Mouse (Mus musculus): ENCODE data around the gene Sgca. TPM values are rescaled to one million over a fixed set of nuclear protein-coding genes. Genes with fewer than 3 reads are reported as not detected.
"Not testable (repeated sequence)": the region's sequence is repeated elsewhere in the genome, so short reads cannot be mapped to it uniquely, and the experiment has no call there.

Gene Sgca
- polyA plus RNA-seq, 1 experiment from 2014 or later, result not detected

- H3K4me3 ChIP-seq (ENCODE audit: low read depth, low read length), result peak overlapping the region; percentile 77
- H3K36me3 ChIP-seq (ENCODE audit: control insufficient read depth, insufficient read depth, low read length), result peaks cover 15% of the 10 kb centered on the region
- no peaks in the 10 kb centered on the region for H3K27me3 ChIP-seq (replicated peaks; ENCODE audit: control insufficient read depth, insufficient read depth, low read length)
- DNase-seq (ENCODE audit: low spot score) (no peak), ATAC-seq (replicated peaks; ENCODE audit: low FRiP score, low TSS enrichment, low read depth) (no peak)
- H3K4me1 ChIP-seq (replicated peaks; ENCODE audit: control insufficient read depth, insufficient read depth, low read length), result peaks cover 36% of the 10 kb centered on the region
- no peak overlapping the region for H3K27ac ChIP-seq (ENCODE audit: low read depth)
- H3K9me3 ChIP-seq (ENCODE audit: control insufficient read depth, low read length), result no peaks in the 10 kb centered on the region
- H3K9ac ChIP-seq (ENCODE audit: low read length), result peak overlapping the region; percentile 34; the same call in 1 of the 2 replicates
- WGBS, result 20% methylated on average over 1 of the region's 1 CpGs
- H3K4me2 ChIP-seq (ENCODE audit: low read length), result peak overlapping the region; percentile 80
Observed at GRCm38 (mm10) chr11:95011416-95011815, 35.3 kb upstream of the Sgca start.

- H3K36me3 ChIP-seq (ENCODE audit: control insufficient read depth, insufficient read depth, low read length), result peaks cover 11% of the 10 kb centered on the region
- H3K27ac ChIP-seq (ENCODE audit: low read depth); H3K27me3 ChIP-seq (replicated peaks; ENCODE audit: control insufficient read depth, insufficient read depth, low read length); ATAC-seq (replicated peaks; ENCODE audit: low FRiP score, low TSS enrichment, low read depth); DNase-seq (ENCODE audit: low spot score); H3K9me3 ChIP-seq (ENCODE audit: control insufficient read depth, low read length): not testable (repeated sequence)
- H3K4me3 ChIP-seq (ENCODE audit: low read depth, low read length), result peak overlapping the region; percentile 77
- 20% methylated on average over 4 of the region's 4 CpGs for WGBS
- peak overlapping the region; percentile 80 for H3K4me2 ChIP-seq (ENCODE audit: low read length)
- H3K4me1 ChIP-seq (replicated peaks; ENCODE audit: control insufficient read depth, insufficient read depth, low read length), result peaks cover 41% of the 10 kb centered on the region
- peak overlapping the region; percentile 87 for H3K9ac ChIP-seq (ENCODE audit: low read length)
Observed at GRCm38 (mm10) chr11:95010841-95011403, 34.8 kb upstream of the Sgca start.

DNA sequence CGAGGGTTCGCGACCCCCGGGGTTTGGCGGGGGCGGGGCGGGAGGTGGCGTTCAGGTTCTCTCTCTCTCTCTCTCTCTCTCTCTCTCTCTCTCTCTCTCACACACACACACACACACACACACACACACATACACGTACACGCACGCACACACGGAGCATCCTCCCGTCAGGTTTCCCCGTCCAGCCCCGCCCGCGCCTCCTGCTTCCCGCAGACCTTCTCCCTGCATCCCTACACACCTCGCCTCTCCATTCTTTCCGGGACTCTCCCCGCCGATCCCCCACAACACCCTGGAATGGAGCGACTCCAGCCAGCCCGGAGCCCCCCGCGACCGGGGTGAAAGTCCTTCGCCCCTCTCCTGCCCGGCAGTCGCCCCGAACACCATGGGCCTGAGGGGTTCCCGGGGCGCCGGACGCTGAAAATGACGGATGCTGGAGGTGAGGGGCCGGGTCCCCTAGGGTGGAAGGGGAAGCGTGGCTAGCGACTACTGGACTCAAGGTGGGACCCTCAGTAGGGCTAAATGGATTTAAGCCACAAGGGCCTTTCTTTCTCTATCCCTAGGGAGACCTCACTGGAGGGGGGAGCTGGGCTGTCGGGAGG lies 34.1 kb upstream of the Sgca start:
- Histone ChIP-seq H3K4me2 (ENCODE audit: low read length) (peak overlapping the region; percentile 80), H3K4me1 (replicated peaks; ENCODE audit: control insufficient read depth, insufficient read depth, low read length) (peaks cover 43% of the 10 kb centered on the region), H3K9me3 (ENCODE audit: control insufficient read depth, low read length) (no peaks in the 10 kb centered on the region), H3K27ac (ENCODE audit: low read depth) (peak overlapping the region; percentile 95), H3K36me3 (ENCODE audit: control insufficient read depth, insufficient read depth, low read length) (peaks cover 15% of the 10 kb centered on the region), H3K9ac (ENCODE audit: low read length) (peak overlapping the region; percentile 87), H3K27me3 (replicated peaks; ENCODE audit: control insufficient read depth, insufficient read depth, low read length) (no peaks in the 10 kb centered on the region), H3K4me3 (ENCODE audit: low read depth, low read length) (peak overlapping the region; percentile 77)
- DNase-seq (ENCODE audit: low spot score), result peak; percentile 66
- WGBS, result under 1% methylated on average over 39 of the region's 40 CpGs
- peak; percentile 21; the same call in 1 of the 2 replicates for ATAC-seq (replicated peaks; ENCODE audit: low FRiP score, low TSS enrichment, low read depth)

GRCm38 (mm10) chr11:95009629-95010014 lies 33.5 kb upstream of the Sgca start, which contains the start of gene Samd14:
Gene Samd14 (plus strand): TSS chr11:95009879.
- WGBS, result under 1% methylated on average over 32 of the region's 32 CpGs
- Histone ChIP-seq H3K9me3 (ENCODE audit: control insufficient read depth, low read length) (no peaks in the 10 kb centered on the region), H3K4me1 (replicated peaks; ENCODE audit: control insufficient read depth, insufficient read depth, low read length) (peaks cover 43% of the 10 kb centered on the region), H3K4me3 (ENCODE audit: low read depth, low read length) (peak within 1 kb of the TSS; percentile 77), H3K27ac (ENCODE audit: low read depth) (peak within 1 kb of the TSS; percentile 95), H3K36me3 (ENCODE audit: control insufficient read depth, insufficient read depth, low read length) (peaks cover 16% of the 10 kb centered on the region), H3K9ac (ENCODE audit: low read length) (peak within 1 kb of the TSS; percentile 87), H3K4me2 (ENCODE audit: low read length) (peak within 1 kb of the TSS; percentile 80), H3K27me3 (replicated peaks; ENCODE audit: control insufficient read depth, insufficient read depth, low read length) (no peaks in the 10 kb centered on the region)
- DNase-seq (ENCODE audit: low spot score) (peak; percentile 87), ATAC-seq (replicated peaks; ENCODE audit: low FRiP score, low TSS enrichment, low read depth) (peak; percentile 49)

GRCm38 (mm10) chr11:95008661-95009628 lies 32.8 kb upstream of the Sgca start:
- Histone ChIP-seq H3K9ac (ENCODE audit: low read length) (peak overlapping the region; percentile 87), H3K4me1 (replicated peaks; ENCODE audit: control insufficient read depth, insufficient read depth, low read length) (peaks cover 43% of the 10 kb centered on the region), H3K27me3 (replicated peaks; ENCODE audit: control insufficient read depth, insufficient read depth, low read length) (no peaks in the 10 kb centered on the region), H3K36me3 (ENCODE audit: control insufficient read depth, insufficient read depth, low read length) (peaks cover 18% of the 10 kb centered on the region), H3K27ac (ENCODE audit: low read depth) (peak overlapping the region; percentile 95), H3K4me2 (ENCODE audit: low read length) (peak overlapping the region; percentile 80), H3K9me3 (ENCODE audit: control insufficient read depth, low read length) (no peaks in the 10 kb centered on the region), H3K4me3 (ENCODE audit: low read depth, low read length) (peak overlapping the region; percentile 77)
- ATAC-seq (replicated peaks; ENCODE audit: low FRiP score, low TSS enrichment, low read depth) (peak; percentile 28), DNase-seq (ENCODE audit: low spot score) (peak; percentile 63)
- 31% methylated on average over 15 of the region's 15 CpGs for WGBS

GRCm38 (mm10) chr11:95007418-95007817 lies 31.3 kb upstream of the Sgca start:
- Histone ChIP-seq H3K4me3 (ENCODE audit: low read depth, low read length) (no peak overlapping the region), H3K27me3 (replicated peaks; ENCODE audit: control insufficient read depth, insufficient read depth, low read length) (no peaks in the 10 kb centered on the region), H3K27ac (ENCODE audit: low read depth) (0 out of 2 replicates have a peak overlapping the region, but pooled peaks have one; percentile 60), H3K36me3 (ENCODE audit: control insufficient read depth, insufficient read depth, low read length) (peaks cover 33% of the 10 kb centered on the region), H3K9me3 (ENCODE audit: control insufficient read depth, low read length) (no peaks in the 10 kb centered on the region), H3K4me1 (replicated peaks; ENCODE audit: control insufficient read depth, insufficient read depth, low read length) (peaks cover 40% of the 10 kb centered on the region), H3K9ac (ENCODE audit: low read length) (no peak overlapping the region), H3K4me2 (ENCODE audit: low read length) (peak overlapping the region; percentile 83; the same call in 1 of the 2 replicates)
- DNase-seq (ENCODE audit: low spot score) (no peak), ATAC-seq (replicated peaks; ENCODE audit: low FRiP score, low TSS enrichment, low read depth) (no peak)
- WGBS, result 62% methylated on average over 3 of the region's 3 CpGs

DNA sequence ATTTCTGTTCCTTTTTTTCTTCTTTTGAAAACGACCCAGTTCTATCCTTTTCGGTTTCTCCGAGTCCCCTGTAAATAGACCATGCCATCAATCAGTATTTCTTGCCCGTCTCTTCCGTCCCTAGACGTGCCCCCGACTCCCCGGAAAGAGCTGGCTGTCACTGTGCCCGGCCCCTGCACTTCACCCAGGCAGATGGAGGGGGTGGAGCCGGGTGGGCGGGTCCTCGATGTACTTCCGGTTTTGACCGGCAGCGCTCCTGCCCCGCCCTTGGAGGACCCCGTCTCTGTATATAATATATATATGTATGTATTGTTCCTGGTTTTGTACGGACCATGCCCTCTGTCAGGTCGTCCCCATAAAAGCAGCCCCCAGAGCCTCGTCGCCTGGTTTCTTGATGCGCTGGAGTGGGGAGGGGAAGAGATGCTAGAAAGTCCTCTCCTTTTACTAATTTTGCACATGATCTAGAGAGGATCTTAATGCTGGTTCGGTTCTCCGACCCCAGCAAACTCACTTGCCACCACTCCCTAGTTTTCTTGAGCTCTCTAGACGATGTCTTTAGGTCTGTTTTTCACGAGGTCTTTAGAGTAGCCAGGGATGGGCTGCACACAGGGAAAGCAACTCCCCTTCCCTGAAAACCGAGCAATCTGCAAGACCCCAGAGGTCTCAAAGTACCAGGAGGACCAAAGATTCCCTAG lies 30.5 kb upstream of the Sgca start:
- Histone ChIP-seq H3K9me3 (ENCODE audit: control insufficient read depth, low read length) (no peaks in the 10 kb centered on the region), H3K4me1 (replicated peaks; ENCODE audit: control insufficient read depth, insufficient read depth, low read length) (peaks cover 33% of the 10 kb centered on the region), H3K9ac (ENCODE audit: low read length) (peak overlapping the region; percentile 41), H3K36me3 (ENCODE audit: control insufficient read depth, insufficient read depth, low read length) (peaks cover 41% of the 10 kb centered on the region), H3K4me2 (ENCODE audit: low read length) (peak overlapping the region; percentile 83), H3K27ac (ENCODE audit: low read depth) (peak overlapping the region; percentile 60), H3K27me3 (replicated peaks; ENCODE audit: control insufficient read depth, insufficient read depth, low read length) (no peaks in the 10 kb centered on the region), H3K4me3 (ENCODE audit: low read depth, low read length) (peak overlapping the region; percentile 38)
- WGBS, result under 1% methylated on average over 27 of the region's 27 CpGs
- ATAC-seq (replicated peaks; ENCODE audit: low FRiP score, low TSS enrichment, low read depth) (peak; percentile 72), DNase-seq (ENCODE audit: low spot score) (peak; percentile 91)

DNA sequence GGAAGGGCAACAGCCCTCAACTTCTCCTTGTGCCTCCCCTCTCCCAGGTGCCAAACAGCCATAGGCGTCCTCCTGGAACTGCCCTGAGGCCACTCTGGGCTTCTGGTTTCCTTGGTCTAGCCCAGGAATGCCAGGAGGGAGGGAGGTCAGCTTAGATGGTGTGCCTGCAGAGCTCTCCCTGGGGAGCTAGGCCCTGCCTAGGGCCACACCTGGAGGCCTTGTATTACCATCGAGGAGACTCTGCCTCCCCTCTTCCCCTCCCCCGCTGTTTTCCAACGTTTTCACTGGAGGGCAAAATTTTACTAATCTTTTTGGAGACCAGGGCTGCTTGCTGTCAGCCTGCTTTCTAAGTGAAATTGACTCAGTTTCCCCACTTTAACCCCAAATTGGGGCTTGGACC lies 29.9 kb upstream of the Sgca start:
- no peak for DNase-seq (ENCODE audit: low spot score)
- WGBS, result 48% methylated on average over 4 of the region's 4 CpGs

More for the DNA sequence above, 29.9 kb upstream of the Sgca start:
- peak overlapping the region; percentile 41; the same call in 1 of the 2 replicates for H3K9ac ChIP-seq (ENCODE audit: low read length)
- H3K27me3 ChIP-seq (replicated peaks; ENCODE audit: control insufficient read depth, insufficient read depth, low read length), result no peaks in the 10 kb centered on the region
- H3K27ac ChIP-seq (ENCODE audit: low read depth), result 0 out of 2 replicates have a peak overlapping the region, but pooled peaks have one; percentile 60
- peaks cover 46% of the 10 kb centered on the region for H3K36me3 ChIP-seq (ENCODE audit: control insufficient read depth, insufficient read depth, low read length)
- peak overlapping the region; percentile 83 for H3K4me2 ChIP-seq (ENCODE audit: low read length)
- peak overlapping the region; percentile 38; the same call in 1 of the 2 replicates for H3K4me3 ChIP-seq (ENCODE audit: low read depth, low read length)
- peaks cover 28% of the 10 kb centered on the region for H3K4me1 ChIP-seq (replicated peaks; ENCODE audit: control insufficient read depth, insufficient read depth, low read length)
- ATAC-seq (replicated peaks; ENCODE audit: low FRiP score, low TSS enrichment, low read depth), result no peak; the same call in 1 of the 2 replicates
- no peaks in the 10 kb centered on the region for H3K9me3 ChIP-seq (ENCODE audit: control insufficient read depth, low read length)
